Mouse (Mus musculus) CD4-positive, CD25-positive, alpha-beta regulatory T cell, adult 2 months (primary cell): ENCODE results near the gene Adk.
A peak's percentile ranks its signal among the peaks of the same experiment; 100 is the strongest.

Experiments
- DNase-seq: peaks from one replicate; pipeline ENCODE4 v3.0.0-alpha.2; 2012; ENCODE audit warnings: low read depth, low spot score

The Adk gene

GRCm38 (mm10) chr14:21342984-21343383 is 290.6 kb downstream of the Adk start:
- DNase-seq = no peak

- DNase-seq = no peak
Observed at GRCm38 (mm10) chr14:21344896-21345295, 292.5 kb downstream of the Adk start.

GRCm38 (mm10) chr14:21348611-21349260 is 296.4 kb downstream of the Adk start:
- no peak for DNase-seq

GRCm38 (mm10) chr14:21351646-21352045 is 299.3 kb downstream of the Adk start:
- DNase-seq = no peak

GRCm38 (mm10) chr14:21356286-21356685 is 303.9 kb downstream of the Adk start:
- no peak for DNase-seq

GRCm38 (mm10) chr14:21359207-21359895 is 307.0 kb downstream of the Adk start:
- DNase-seq = no peak

GRCm38 (mm10) chr14:21359896-21360525 is 307.6 kb downstream of the Adk start:
- peak; percentile 27 for DNase-seq

- no peak for DNase-seq
Observed at GRCm38 (mm10) chr14:21367095-21367494, 314.7 kb downstream of the Adk start.

GRCm38 (mm10) chr14:21368622-21369021 is 316.2 kb downstream of the Adk start:
- no peak for DNase-seq

- DNase-seq = peak; percentile 54
Observed at GRCm38 (mm10) chr14:21369127-21369526, 316.8 kb downstream of the Adk start.

- no peak for DNase-seq
Observed at GRCm38 (mm10) chr14:21371946-21372345, 319.6 kb downstream of the Adk start.

- DNase-seq = no peak
Observed at GRCm38 (mm10) chr14:21372689-21373088, 320.3 kb downstream of the Adk start.

- DNase-seq = no peak
Observed at GRCm38 (mm10) chr14:21383701-21384428, 331.5 kb downstream of the Adk start.

GRCm38 (mm10) chr14:21399506-21399905 is 347.1 kb downstream of the Adk start:
- DNase-seq = no peak

GRCm38 (mm10) chr14:21402157-21402601 is 349.8 kb downstream of the Adk start:
- no peak for DNase-seq

- no peak for DNase-seq
Observed at GRCm38 (mm10) chr14:21402621-21403405, 350.4 kb downstream of the Adk start.

GRCm38 (mm10) chr14:21406946-21407345 is 354.6 kb downstream of the Adk start:
- DNase-seq = no peak

- DNase-seq = no peak
Observed at GRCm38 (mm10) chr14:21408846-21409245, 356.5 kb downstream of the Adk start.

GRCm38 (mm10) chr14:21410769-21411477 is 358.5 kb downstream of the Adk start:
- no peak for DNase-seq

- DNase-seq = no peak
Observed at GRCm38 (mm10) chr14:21411524-21411923, 359.1 kb downstream of the Adk start.

GRCm38 (mm10) chr14:21418332-21418731 is 366.0 kb downstream of the Adk start:
- DNase-seq = no peak
